Mouse (Mus musculus) spleen, adult 2 months (tissue): ENCODE results near the gene Hdac9.

Source experiments
- CTCF ChIP-seq: fragments of 200-500 bp; IDR thresholded peaks from 2 replicates; pipeline ENCODE4 v1.5.1; 2011; ENCODE audit warnings: mild to moderate bottlenecking, inconsistent platforms; ENCODE audit not compliant: insufficient read depth, insufficient read length, insufficient replicate concordance; ENCODE audit errors: extremely low read depth
- POLR2A ChIP-seq: fragments of 200-500 bp; IDR thresholded peaks from 2 replicates; pipeline ENCODE4 v1.6.1; 2011; ENCODE audit warnings: low read depth, low read length, inconsistent platforms

GRCm38 (mm10) chr12:34779368-34779957 is 137.4 kb downstream of the Hdac9 start:
- TF ChIP-seq POLR2A (no peak), CTCF (no peak)
